Mouse (Mus musculus) liver, embryonic 16.5 days (tissue): ENCODE results near the gene Fam185a. TPM values are rescaled to one million over a fixed set of nuclear protein-coding genes. Genes with fewer than 3 reads are reported as not detected.

Experiments used
- polyA plus RNA-seq: library from polyadenylated mRNA; unstranded; fragments of >200 nt; fragmentation: Nextera tagmentation; extraction: Ambion mirVana; gene quantifications from 2 replicates; pipeline ENCODE4 v1.2.1, GENCODE M21; 2015

Gene Fam185a
- polyA plus RNA-seq, 1 experiment from 2014 or later, result 2.8 TPM

Other genes with a start within 250 kb of the Fam185a start
- 2.4 and 2.5 TPM in 2 replicates for gene Gsap, start 238.7 kb upstream of the Fam185a start, polyA plus RNA-seq
- 2.7 TPM in 2 replicates for gene Fgl2, start 52.3 kb upstream of the Fam185a start, polyA plus RNA-seq
- 0.13 TPM in 1 of 2 replicates, not detected in the other for gene Ccdc146, start 281 bp upstream of the Fam185a start, polyA plus RNA-seq
- gene Lrrc17, start 118.6 kb downstream of the Fam185a start, polyA plus RNA-seq, result 2.2 TPM in 2 replicates
- 0.04 and 0.11 TPM in 2 replicates for gene Fbxl13, start 220.7 kb downstream of the Fam185a start, polyA plus RNA-seq
- gene Armc10, start 220.9 kb downstream of the Fam185a start, polyA plus RNA-seq, result 6.0 and 6.3 TPM in 2 replicates